Mouse (Mus musculus) heart, embryonic 14.5 days (tissue): Measurements from ENCODE around the gene Zfp367. TPM values are rescaled to one million over a fixed set of nuclear protein-coding genes. Genes with fewer than 3 reads are reported as not detected.
A peak's percentile ranks its signal among the peaks of the same experiment; 100 is the strongest.

Source experiments
- ATAC-seq: fragments of 200-750 bp; cut with Nextera tagmentation; 2 replicates; pipeline ENCODE4 v1.8.0; 2017; ENCODE audit warnings: low read depth, moderate TSS enrichment; ENCODE audit not compliant: insufficient number of reproducible peaks, insufficient read depth, low FRiP score
- H3K27ac ChIP-seq, 2 experiments: fragments of 200-500 bp in 1 of 2; fragments of 300-500 bp in 1 of 2; sonication (generic) in 1 of 2; replicated peaks in 1 of 2; 2 replicates each; pipeline ENCODE4 v1.5.1; 2012 to 2014; ENCODE audit warnings: low read depth in 2 of 2, low read length in 2 of 2, control low read depth in 1 of 2, mild to moderate bottlenecking in 1 of 2, mixed read lengths in 1 of 2; ENCODE audit not compliant: control insufficient read depth in 1 of 2, insufficient read depth in 1 of 2
- H3K27me3 ChIP-seq: fragments of 300-500 bp; sonication (generic); 2 replicates; pipeline ENCODE4 v1.6.1; 2014; ENCODE audit warnings: mild to moderate bottlenecking, low read length, control low read depth; ENCODE audit not compliant: control insufficient read depth, insufficient read depth
- H3K36me3 ChIP-seq: fragments of 300-500 bp; sonication (generic); 2 replicates; pipeline ENCODE4 v1.6.1; 2014; ENCODE audit warnings: mild to moderate bottlenecking, control low read depth, low read length, mixed read lengths; ENCODE audit not compliant: control insufficient read depth, insufficient read depth
- H3K4me1 ChIP-seq, 2 experiments: fragments of 200-500 bp in 1 of 2; fragments of 300-500 bp in 1 of 2; sonication (generic) in 1 of 2; 2 replicates each; pipeline ENCODE4 v1.6.1; 2012 to 2014; ENCODE audit warnings: low read length in 2 of 2, control low read depth in 1 of 2, mixed read lengths in 1 of 2; ENCODE audit not compliant: control insufficient read depth in 2 of 2, insufficient read depth in 2 of 2
- H3K4me2 ChIP-seq: fragments of 300-500 bp; sonication (generic); 2 replicates; pipeline ENCODE4 v1.6.1; 2014; ENCODE audit warnings: mild to moderate bottlenecking, low read length
- H3K4me3 ChIP-seq, 2 experiments: fragments of 200-500 bp in 1 of 2; fragments of 300-500 bp in 1 of 2; sonication (generic) in 1 of 2; 2 replicates each; pipeline ENCODE4 v1.5.1; 2012 to 2014; ENCODE audit warnings: low read length in 2 of 2, mild to moderate bottlenecking in 2 of 2, control low read depth in 1 of 2, low read depth in 1 of 2, moderate library complexity in 1 of 2; ENCODE audit not compliant: control insufficient read depth in 1 of 2, insufficient read depth in 1 of 2
- H3K9ac ChIP-seq: fragments of 300-500 bp; sonication (generic); 2 replicates; pipeline ENCODE4 v1.6.1; 2014; ENCODE audit warnings: mild to moderate bottlenecking, low read length
- H3K9me3 ChIP-seq: fragments of 300-500 bp; sonication (generic); 2 replicates; pipeline ENCODE4 v1.6.1; 2016; ENCODE audit warnings: low read length, control low read depth; ENCODE audit not compliant: control insufficient read depth
- WGBS: fragments of 180-500 bp; shearing (Covaris S2); extraction: QIAGEN DNeasy Blood & Tissue Kit; methylation state at CpG from one replicate; pipeline ENCODE4 v1.1.7; 2014; 5-methylcytosine and 5-hydroxymethylcytosine counted together
- polyA plus RNA-seq: library from polyadenylated mRNA; unstranded; fragments of >200 nt; fragmentation: Nextera tagmentation; extraction: Ambion mirVana; gene quantifications from 2 replicates; pipeline ENCODE4 v1.2.1, GENCODE M21; 2014

The Zfp367 gene
- 28.1 and 30.2 TPM in 2 replicates for polyA plus RNA-seq

- H3K27ac ChIP-seq: peak within 1 kb of the TSS; percentile 93 to 95
- H3K9ac ChIP-seq: peak within 1 kb of the TSS; percentile 91
- ATAC-seq: peak; percentile 95
- peaks cover 8 to 42% of the 10 kb centered on the region in 2 experiments for H3K4me1 ChIP-seq
- no peaks in the 10 kb centered on the region for H3K27me3 ChIP-seq
- peak within 1 kb of the TSS; percentile 81 to 91 for H3K4me3 ChIP-seq
- H3K9me3 ChIP-seq: no peaks in the 10 kb centered on the region
- no peaks in the 10 kb centered on the region for H3K36me3 ChIP-seq
- WGBS: under 1% methylated on average over 56 of the region's 56 CpGs
- peak within 1 kb of the TSS; percentile 94 for H3K4me2 ChIP-seq
These were observed at the start of gene Zfp367 for GRCm38 (mm10) chr13:64153083-64153682. Gene Zfp367, minus strand, starts transcription at chr13:64153202.

GRCm38 (mm10) chr13:64200911-64201310 lies 47.9 kb upstream of the Zfp367 start:
- H3K27ac ChIP-seq: no peak overlapping the region
- ATAC-seq: no peak
- WGBS: 81% methylated on average over 4 of the region's 4 CpGs
- no peak overlapping the region for H3K4me2 ChIP-seq
- no peaks in the 10 kb centered on the region for H3K27me3 ChIP-seq
- H3K36me3 ChIP-seq: peaks cover 33% of the 10 kb centered on the region
- no peak overlapping the region for H3K9ac ChIP-seq
- no peak overlapping the region for H3K4me3 ChIP-seq
- H3K4me1 ChIP-seq: no peaks in the 10 kb centered on the region
- no peaks in the 10 kb centered on the region for H3K9me3 ChIP-seq

- no peaks in the 10 kb centered on the region for H3K27me3 ChIP-seq
- H3K4me2 ChIP-seq: no peak overlapping the region
- H3K9ac ChIP-seq: no peak overlapping the region
- no peak for ATAC-seq
- H3K9me3 ChIP-seq: no peaks in the 10 kb centered on the region
- 92% methylated on average over 4 of the region's 4 CpGs for WGBS
- no peak overlapping the region for H3K27ac ChIP-seq
- peaks cover 40% of the 10 kb centered on the region for H3K36me3 ChIP-seq
- peaks cover under 1 to 3% of the 10 kb centered on the region in 2 experiments; a peak in 2 of 4 replicates for H3K4me1 ChIP-seq
- no peak overlapping the region for H3K4me3 ChIP-seq
These were observed 45.3 kb upstream of the Zfp367 start for GRCm38 (mm10) chr13:64198310-64198709.

GRCm38 (mm10) chr13:64197899-64198298 lies 44.9 kb upstream of the Zfp367 start:
- no peaks in the 10 kb centered on the region for H3K27me3 ChIP-seq
- H3K4me2 ChIP-seq: no peak overlapping the region
- no peak for ATAC-seq
- peaks cover 2 to 3% of the 10 kb centered on the region in 2 experiments; a peak in 2 of 4 replicates for H3K4me1 ChIP-seq
- H3K9me3 ChIP-seq: no peaks in the 10 kb centered on the region
- peaks cover 40% of the 10 kb centered on the region for H3K36me3 ChIP-seq
- H3K27ac ChIP-seq: no peak overlapping the region
- H3K9ac ChIP-seq: no peak overlapping the region
- no peak overlapping the region for H3K4me3 ChIP-seq
- 85% methylated on average over 6 of the region's 6 CpGs for WGBS

- no peaks in the 10 kb centered on the region for H3K27me3 ChIP-seq
- H3K27ac ChIP-seq: peak overlapping the region; percentile 81 to 83
- peaks cover 47% of the 10 kb centered on the region for H3K36me3 ChIP-seq
- H3K4me2 ChIP-seq: no peak overlapping the region
- peak; percentile 45; the same call in 1 of the 2 replicates for ATAC-seq
- H3K4me3 ChIP-seq: no peak overlapping the region
- no peak overlapping the region for H3K9ac ChIP-seq
- H3K9me3 ChIP-seq: no peaks in the 10 kb centered on the region
- peaks cover 13 to 22% of the 10 kb centered on the region in 2 experiments for H3K4me1 ChIP-seq
These were observed 34.1 kb upstream of the Zfp367 start for GRCm38 (mm10) chr13:64187065-64187464.

- WGBS: 92% methylated on average over 4 of the region's 4 CpGs
- Histone ChIP-seq H3K27me3 (no peaks in the 10 kb centered on the region), H3K9ac (no peak overlapping the region), H3K27ac (peak overlapping the region; percentile 81 to 83), H3K4me2 (no peak overlapping the region), H3K9me3 (no peaks in the 10 kb centered on the region), H3K36me3 (peaks cover 52% of the 10 kb centered on the region), H3K4me1 (peaks cover 13 to 22% of the 10 kb centered on the region in 2 experiments), H3K4me3 (no peak overlapping the region)
- no peak for ATAC-seq
These were observed 33.5 kb upstream of the Zfp367 start for GRCm38 (mm10) chr13:64186516-64186915.

GRCm38 (mm10) chr13:64185586-64185985 lies 32.6 kb upstream of the Zfp367 start:
- no peak overlapping the region for H3K4me3 ChIP-seq
- H3K4me2 ChIP-seq: no peak overlapping the region
- ATAC-seq: no peak
- H3K9ac ChIP-seq: no peak overlapping the region
- H3K27ac ChIP-seq: no peak overlapping the region
- whole genome bisulfite sequencing: 91% methylated on average over 9 of the region's 9 CpGs
- H3K4me1 ChIP-seq: peaks cover 13 to 22% of the 10 kb centered on the region in 2 experiments
- H3K27me3 ChIP-seq: no peaks in the 10 kb centered on the region
- H3K9me3 ChIP-seq: no peaks in the 10 kb centered on the region
- H3K36me3 ChIP-seq: peaks cover 60% of the 10 kb centered on the region

GRCm38 (mm10) chr13:64185176-64185575 lies 32.2 kb upstream of the Zfp367 start:
- WGBS: 72% methylated on average over 7 of the region's 7 CpGs
- no peak overlapping the region for H3K4me2 ChIP-seq
- no peaks in the 10 kb centered on the region for H3K9me3 ChIP-seq

More at GRCm38 (mm10) chr13:64185176-64185575, 32.2 kb upstream of the Zfp367 start:
- peaks cover 13 to 22% of the 10 kb centered on the region in 2 experiments for H3K4me1 ChIP-seq
- no peak overlapping the region for H3K9ac ChIP-seq
- H3K27me3 ChIP-seq: no peaks in the 10 kb centered on the region
- no peak overlapping the region for H3K4me3 ChIP-seq
- no peak overlapping the region for H3K27ac ChIP-seq
- peaks cover 63% of the 10 kb centered on the region for H3K36me3 ChIP-seq
- ATAC-seq: no peak
